Mouse (Mus musculus): ENCODE measurements around the gene Fat3.

DNA sequence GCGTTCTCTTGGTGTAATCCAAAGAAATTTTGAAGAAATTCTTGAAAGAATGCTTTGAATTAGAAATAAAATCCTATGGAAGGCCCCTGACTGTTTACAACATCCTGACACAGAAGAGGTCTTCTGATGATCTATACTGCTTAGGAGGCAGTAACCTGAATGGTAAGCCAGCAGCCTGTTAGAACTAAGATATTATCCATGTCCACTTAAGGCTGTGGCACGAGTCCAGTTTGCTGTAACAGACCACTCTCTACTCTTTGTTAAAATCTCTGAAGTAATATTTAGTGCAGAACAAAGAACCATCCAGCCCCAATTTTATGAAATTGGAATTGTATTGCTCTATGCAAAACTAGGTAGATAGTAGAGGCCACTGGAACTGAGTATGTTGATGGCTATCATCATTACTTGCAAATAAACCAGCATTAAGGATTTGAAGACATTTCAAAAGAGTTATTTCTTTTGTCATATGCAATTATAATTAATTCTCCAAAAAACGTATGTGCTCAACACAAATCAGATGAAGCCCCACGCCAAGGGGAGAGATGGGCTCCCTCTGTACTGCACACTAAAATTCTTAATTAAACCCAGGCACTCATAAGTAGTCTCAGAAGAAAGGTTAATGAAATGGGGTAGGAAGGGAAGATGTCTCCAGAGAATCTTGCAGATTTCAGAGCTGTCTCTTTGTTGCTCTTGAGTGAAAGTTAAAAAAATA lies 230.9 kb downstream of the Fat3 start:
- TF ChIP-seq POLR2A (IDR thresholded peaks at IDR 0.05; ENCODE audit: borderline replicate concordance, insufficient read depth, low read length) = no peak
- no peak for TF ChIP-seq CTCF (IDR thresholded peaks at IDR 0.05; ENCODE audit: borderline replicate concordance, insufficient read depth, low read depth, low read length)

All from cerebellum, adult 2 months (tissue).